Mouse (Mus musculus) hindbrain, embryonic 11.5 days (tissue): ENCODE measurements at regions not wholly inside any gene's neighbourhood (a gene's known extent, or its start where the extent isn't known, plus 50 kb on each side); places are given as distances from the start of the nearest gene placed in this dataset.
"Not testable (repeated sequence)": the region's sequence is repeated elsewhere in the genome, so short reads cannot be mapped to it uniquely, and the experiment has no call there.

Experiments
- ATAC-seq: fragments of 200-750 bp; cut with Nextera tagmentation; 2 replicates; pipeline ENCODE4 v1.8.0; 2017; ENCODE audit warnings: mild to moderate bottlenecking, moderate TSS enrichment, moderate library complexity; ENCODE audit not compliant: low FRiP score
- DNase-seq: peaks from one replicate; pipeline ENCODE4 v3.0.0-alpha.2; 2015; ENCODE audit warnings: low spot score
- H3K27ac ChIP-seq: fragments of 300-500 bp; sonication (generic); 2 replicates; pipeline ENCODE4 v1.5.1; 2014; ENCODE audit warnings: mild to moderate bottlenecking, low read depth, low read length
- H3K27me3 ChIP-seq: fragments of 300-500 bp; sonication (generic); 2 replicates; pipeline ENCODE4 v1.6.1; 2014; ENCODE audit warnings: mild to moderate bottlenecking, low read length, moderate library complexity, mixed read lengths; ENCODE audit not compliant: control insufficient read depth, insufficient read depth
- H3K36me3 ChIP-seq: fragments of 300-500 bp; sonication (generic); 2 replicates; pipeline ENCODE4 v1.6.1; 2014; ENCODE audit warnings: mild to moderate bottlenecking, low read length, moderate library complexity, mixed read lengths; ENCODE audit not compliant: control insufficient read depth, insufficient read depth
- H3K4me1 ChIP-seq: fragments of 300-500 bp; sonication (generic); replicated peaks from 2 replicates; pipeline ENCODE4 v1.6.1; 2014; ENCODE audit warnings: low read length, mixed read lengths; ENCODE audit not compliant: control insufficient read depth, insufficient read depth
- H3K4me2 ChIP-seq: fragments of 300-500 bp; sonication (generic); replicated peaks from 2 replicates; pipeline ENCODE4 v1.6.1; 2014; ENCODE audit warnings: mild to moderate bottlenecking, low read depth, low read length
- H3K4me3 ChIP-seq: fragments of 300-500 bp; sonication (generic); 2 replicates; pipeline ENCODE4 v1.5.1; 2014; ENCODE audit warnings: low read depth, low read length
- H3K9ac ChIP-seq: fragments of 300-500 bp; sonication (generic); 2 replicates; pipeline ENCODE4 v1.6.1; 2014; ENCODE audit warnings: low read depth, low read length
- H3K9me3 ChIP-seq: fragments of 300-500 bp; sonication (generic); 2 replicates; pipeline ENCODE4 v1.6.1; 2016; ENCODE audit warnings: low read length; ENCODE audit not compliant: control insufficient read depth
- WGBS: fragments of 180-500 bp; shearing (Covaris S2); extraction: QIAGEN DNeasy Blood & Tissue Kit; methylation state at CpG from one replicate; pipeline ENCODE4 v1.1.7; 2014; 5-methylcytosine and 5-hydroxymethylcytosine counted together

DNA sequence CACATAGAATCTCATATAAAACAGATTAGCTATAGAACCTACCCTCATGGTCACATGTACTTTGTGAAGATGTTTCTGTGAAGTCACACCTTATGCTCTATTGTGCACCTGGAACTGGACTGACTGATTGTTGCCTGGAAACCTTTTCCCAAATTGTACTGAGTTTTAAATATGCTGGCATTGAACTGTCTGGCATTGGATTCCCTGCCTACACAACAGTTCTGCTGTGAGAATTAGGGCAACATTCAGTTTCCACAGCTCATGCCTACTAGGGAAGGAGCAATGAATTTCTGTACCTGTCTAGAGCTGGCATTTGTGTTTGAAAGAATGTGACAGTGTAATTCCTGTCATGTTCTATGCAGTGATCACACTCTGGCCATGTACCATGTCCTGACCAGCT lies 60.4 kb upstream of the Poc5 start:
- no peaks in the 10 kb centered on the region for H3K27me3 ChIP-seq
- no peak overlapping the region for H3K27ac ChIP-seq
- no peak for DNase-seq
- no peaks in the 10 kb centered on the region for H3K9me3 ChIP-seq
- no peak overlapping the region for H3K4me2 ChIP-seq
- no peak overlapping the region for H3K9ac ChIP-seq
- H3K4me3 ChIP-seq, result no peak overlapping the region
- ATAC-seq, result no peak
- H3K36me3 ChIP-seq, result no peaks in the 10 kb centered on the region
- no peaks in the 10 kb centered on the region for H3K4me1 ChIP-seq

DNA sequence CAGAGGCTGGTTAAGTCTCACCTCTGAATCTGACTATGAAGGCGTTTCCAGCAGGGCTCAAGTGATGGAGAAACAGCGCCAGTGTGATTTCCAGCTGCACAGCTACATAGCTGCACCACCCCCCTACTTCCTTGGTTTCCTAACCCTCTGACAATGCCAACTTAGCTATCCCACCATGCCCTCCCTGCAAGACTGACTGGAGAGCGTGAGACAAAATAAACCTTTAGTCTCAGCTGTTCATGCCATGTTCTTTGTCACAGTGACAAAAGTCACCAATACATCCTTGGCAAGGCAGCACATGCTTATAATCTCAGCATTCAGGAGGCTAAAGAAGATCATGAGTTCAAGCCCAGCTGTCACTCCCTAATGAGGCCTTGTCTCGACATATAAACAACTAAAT lies 63.5 kb upstream of the Poc5 start:
- peak; percentile 33; the same call in 1 of the 2 replicates for ATAC-seq
- H3K36me3 ChIP-seq, result no peaks in the 10 kb centered on the region
- 72% methylated on average over 4 of the region's 4 CpGs for WGBS
- no peaks in the 10 kb centered on the region for H3K4me1 ChIP-seq
- no peaks in the 10 kb centered on the region for H3K27me3 ChIP-seq
- peak; percentile 1 for DNase-seq
- H3K4me3 ChIP-seq, result no peak overlapping the region
- H3K27ac ChIP-seq, result no peak overlapping the region
- no peaks in the 10 kb centered on the region for H3K9me3 ChIP-seq
- H3K9ac ChIP-seq, result no peak overlapping the region
- H3K4me2 ChIP-seq, result no peak overlapping the region

DNA sequence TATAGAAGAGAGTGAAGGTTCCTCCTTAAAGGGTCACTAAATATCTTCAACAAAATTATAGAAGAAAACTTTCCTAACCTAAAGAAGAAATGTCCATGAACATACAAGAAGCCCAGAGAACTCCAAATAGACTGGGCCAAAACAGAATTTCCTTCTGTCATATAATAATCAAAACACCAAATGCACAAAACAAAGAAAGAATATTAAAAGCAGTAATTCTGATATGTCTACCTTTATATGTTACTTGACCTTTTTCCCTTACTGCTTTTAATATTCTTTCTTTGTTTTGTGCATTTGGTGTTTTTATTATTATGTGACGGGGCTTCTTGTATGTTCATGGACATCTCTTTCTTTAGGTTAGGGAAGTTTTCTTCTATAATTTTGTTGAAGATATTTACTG lies 70.9 kb upstream of the Poc5 start:
- 94% methylated on average over 1 of the region's 1 CpGs for WGBS
- ATAC-seq, DNase-seq, H3K9ac ChIP-seq, H3K27ac ChIP-seq, H3K27me3 ChIP-seq, H3K36me3 ChIP-seq, H3K9me3 ChIP-seq, H3K4me3 ChIP-seq, H3K4me1 ChIP-seq, H3K4me2 ChIP-seq: not testable (repeated sequence)

DNA sequence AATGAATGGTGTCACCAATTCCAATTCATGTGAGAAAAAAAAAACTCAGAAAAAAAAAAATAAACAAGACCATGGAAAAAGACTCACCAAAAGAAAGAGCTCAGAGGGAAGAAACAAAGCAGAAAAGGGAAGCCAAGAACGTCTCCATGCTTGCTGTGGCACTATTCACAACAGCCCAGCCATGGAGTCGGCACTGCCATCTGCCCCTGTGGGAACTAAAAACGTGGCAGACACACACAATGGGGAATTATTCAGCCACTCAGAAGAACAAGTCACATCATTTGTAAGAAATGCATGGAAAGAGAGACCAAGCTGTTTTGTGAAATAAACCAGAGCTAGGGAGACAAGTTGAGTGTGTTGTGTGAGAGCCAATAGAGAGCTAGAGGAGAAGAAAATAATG lies 74.9 kb upstream of the Poc5 start:
- no peak overlapping the region for H3K27ac ChIP-seq
- no peaks in the 10 kb centered on the region for H3K9me3 ChIP-seq
- ATAC-seq (no peak), DNase-seq (peak; percentile 6)
- no peaks in the 10 kb centered on the region for H3K4me1 ChIP-seq
- H3K4me2 ChIP-seq, result no peak overlapping the region
- H3K9ac ChIP-seq, result no peak overlapping the region
- H3K27me3 ChIP-seq, result no peaks in the 10 kb centered on the region
- H3K36me3 ChIP-seq, result no peaks in the 10 kb centered on the region
- H3K4me3 ChIP-seq, result no peak overlapping the region
- 27% methylated on average over 3 of the region's 3 CpGs for WGBS

DNA sequence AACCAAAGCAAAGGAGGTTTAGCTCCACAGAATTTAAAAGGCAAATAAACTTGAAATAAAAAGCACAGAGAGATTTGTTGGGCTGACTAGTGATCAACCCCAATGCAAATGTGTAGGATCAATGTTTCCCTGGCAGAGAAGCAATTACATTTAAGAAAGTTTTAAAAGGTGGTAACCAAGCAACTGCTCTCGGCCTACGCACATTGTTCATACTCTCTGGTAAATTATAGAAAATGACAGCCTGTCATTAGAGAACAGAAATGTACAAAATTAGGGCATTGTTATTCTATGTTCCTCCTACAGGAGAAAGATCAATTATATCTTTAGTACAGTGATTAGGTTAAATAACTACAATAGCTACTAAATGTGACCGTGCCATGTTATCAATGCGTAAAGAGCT lies 85.6 kb upstream of the Poc5 start:
- no peak for ATAC-seq
- WGBS, result 89% methylated on average over 4 of the region's 4 CpGs

DNA sequence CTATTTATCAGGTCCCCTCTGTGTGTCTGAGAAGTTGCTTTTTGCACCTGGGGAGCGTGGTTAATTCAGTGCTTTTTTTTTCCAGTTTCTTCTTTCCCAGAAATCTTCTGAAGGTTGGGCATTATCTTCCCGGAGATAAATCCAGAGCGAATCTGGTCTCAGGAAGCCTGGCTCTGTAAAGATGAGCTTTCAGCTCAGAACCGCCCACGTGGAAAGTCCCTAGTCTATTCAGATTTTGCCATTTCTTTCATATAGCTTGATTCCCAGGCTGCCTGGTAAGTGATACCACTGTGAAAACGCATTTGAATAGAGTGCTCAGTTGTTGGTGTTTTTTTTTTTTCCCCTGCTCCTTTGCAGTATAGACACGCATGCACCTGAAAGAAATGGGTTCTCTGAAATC lies 100.3 kb upstream of the Poc5 start:
- no peaks in the 10 kb centered on the region for H3K36me3 ChIP-seq
- no peak for ATAC-seq
- no peak for DNase-seq
- no peaks in the 10 kb centered on the region for H3K4me1 ChIP-seq
- H3K4me3 ChIP-seq, result no peak overlapping the region
- H3K27ac ChIP-seq, result no peak overlapping the region
- no peaks in the 10 kb centered on the region for H3K27me3 ChIP-seq
- WGBS, result 56% methylated on average over 7 of the region's 7 CpGs
- H3K9ac ChIP-seq, result no peak overlapping the region
- H3K9me3 ChIP-seq, result no peaks in the 10 kb centered on the region
- H3K4me2 ChIP-seq, result no peak overlapping the region

More for the DNA sequence above, 85.6 kb upstream of the Poc5 start:
- H3K4me3 ChIP-seq, result no peak overlapping the region
- H3K27me3 ChIP-seq, result no peaks in the 10 kb centered on the region
- H3K9ac ChIP-seq, result no peak overlapping the region
- no peaks in the 10 kb centered on the region for H3K9me3 ChIP-seq
- no peaks in the 10 kb centered on the region for H3K4me1 ChIP-seq
- H3K27ac ChIP-seq, result no peak overlapping the region
- DNase-seq, result no peak
- no peak overlapping the region for H3K4me2 ChIP-seq
- no peaks in the 10 kb centered on the region for H3K36me3 ChIP-seq

DNA sequence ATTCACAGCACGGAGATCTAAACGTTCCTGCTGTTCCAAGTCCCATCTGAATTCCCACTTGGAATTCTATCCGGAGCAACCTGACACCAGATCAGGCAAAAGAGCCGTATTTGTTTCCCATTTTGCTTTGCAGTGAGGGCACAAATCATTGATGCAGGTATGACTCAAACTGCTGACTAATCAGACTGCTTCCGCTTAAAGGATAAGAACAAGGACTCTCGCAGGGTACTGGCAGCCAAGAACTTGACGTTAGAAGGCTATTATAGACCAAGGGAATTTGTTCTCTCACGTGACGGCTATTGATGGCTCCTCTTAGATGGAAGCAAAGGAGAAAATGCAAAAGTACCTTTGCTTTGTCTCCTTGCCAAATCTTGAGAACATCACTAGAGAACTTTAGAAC lies 118.1 kb upstream of the Poc5 start:
- H3K36me3 ChIP-seq, result no peaks in the 10 kb centered on the region
- WGBS, result 78% methylated on average over 9 of the region's 9 CpGs

DNA sequence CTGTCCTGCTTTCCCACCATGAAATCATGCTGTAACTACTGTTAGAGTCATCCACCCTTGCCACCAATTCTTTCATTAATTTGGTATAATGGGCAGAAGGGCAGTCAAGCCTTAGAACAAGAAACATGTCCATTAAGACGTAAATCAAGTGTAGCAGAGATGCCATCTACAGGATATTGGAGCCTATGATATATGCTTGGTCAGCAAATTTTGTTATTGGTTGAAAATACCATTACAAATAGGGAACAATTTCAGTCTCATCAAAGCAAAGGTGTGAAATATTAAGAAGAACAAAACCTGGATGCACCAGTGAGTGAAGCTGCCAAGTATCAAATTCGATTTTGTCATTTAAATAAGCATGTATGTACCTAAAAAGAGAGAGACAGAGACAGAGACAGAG lies 123.6 kb upstream of the Sv2c start:
- Histone ChIP-seq H3K27ac (no peak overlapping the region), H3K4me1 (no peaks in the 10 kb centered on the region), H3K27me3 (no peaks in the 10 kb centered on the region), H3K36me3 (no peaks in the 10 kb centered on the region), H3K4me3 (no peak overlapping the region), H3K4me2 (no peak overlapping the region), H3K9ac (no peak overlapping the region), H3K9me3 (no peaks in the 10 kb centered on the region)
- ATAC-seq (no peak), DNase-seq (no peak)
- 73% methylated on average over 2 of the region's 2 CpGs for WGBS

More for the DNA sequence above, 118.1 kb upstream of the Poc5 start:
- H3K27ac ChIP-seq, result no peak overlapping the region
- no peaks in the 10 kb centered on the region for H3K4me1 ChIP-seq
- H3K4me3 ChIP-seq, result no peak overlapping the region
- H3K4me2 ChIP-seq, result no peak overlapping the region
- ATAC-seq, result no peak
- H3K9me3 ChIP-seq, result no peaks in the 10 kb centered on the region
- H3K9ac ChIP-seq, result no peak overlapping the region
- DNase-seq, result no peak
- no peaks in the 10 kb centered on the region for H3K27me3 ChIP-seq

DNA sequence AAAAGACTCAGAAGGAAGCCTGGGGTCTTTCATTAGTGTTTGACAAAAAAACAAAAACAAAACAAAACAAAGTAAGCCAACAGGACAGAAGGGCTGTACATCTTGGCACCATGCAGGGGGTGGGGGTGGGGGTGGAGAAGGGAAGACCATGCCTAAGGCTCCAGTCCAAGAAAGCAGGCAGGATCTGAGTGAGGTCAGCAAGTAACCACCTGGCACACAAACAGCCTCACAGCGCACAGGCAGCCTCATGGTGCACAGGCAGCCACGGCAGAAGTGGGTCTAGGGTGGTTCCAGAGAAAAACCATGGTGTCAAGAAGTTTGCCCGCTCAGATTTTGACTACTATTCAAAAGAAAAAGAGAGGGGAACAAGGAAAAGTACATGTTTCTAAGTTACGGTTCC lies 122.0 kb upstream of the Sv2c start:
- no peaks in the 10 kb centered on the region for H3K9me3 ChIP-seq
- 93% methylated on average over 4 of the region's 4 CpGs for WGBS
- no peaks in the 10 kb centered on the region for H3K4me1 ChIP-seq
- H3K9ac ChIP-seq, result no peak overlapping the region
- DNase-seq (no peak), ATAC-seq (no peak)
- H3K4me3 ChIP-seq, result no peak overlapping the region
- H3K36me3 ChIP-seq, result no peaks in the 10 kb centered on the region
- no peak overlapping the region for H3K4me2 ChIP-seq
- H3K27ac ChIP-seq, result no peak overlapping the region
- no peaks in the 10 kb centered on the region for H3K27me3 ChIP-seq
